Mouse (Mus musculus) spleen, postnatal 4 days (tissue): ENCODE measurements around the gene Dlgap1.

ENCODE experiments used
- DNase-seq, 2 experiments: peaks; one replicate each; pipeline ENCODE4 v3.0.0; 2022; ENCODE audit warnings: low spot score in 2 of 2

Dlgap1 gene

DNA sequence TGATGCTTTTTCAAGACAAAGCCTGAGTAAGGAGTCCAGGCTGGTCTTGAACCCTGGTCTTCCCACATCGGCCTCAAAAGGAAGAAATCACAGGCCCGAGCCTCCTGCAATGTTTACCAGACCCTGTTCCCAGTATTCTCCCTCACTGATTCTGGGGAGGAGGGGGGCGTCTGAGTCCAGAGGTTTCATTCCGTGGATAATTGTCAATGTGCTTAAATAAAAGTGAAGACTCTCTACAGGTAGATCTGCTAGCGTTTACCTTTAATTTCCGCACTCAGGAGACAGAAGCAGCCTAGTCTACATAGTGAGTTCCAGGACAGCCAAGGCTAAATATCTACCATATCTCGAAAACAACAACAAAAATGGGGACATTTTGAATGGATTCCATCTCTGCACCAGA, 785.8 kb downstream of the Dlgap1 start:
- no peak for DNase-seq

DNA sequence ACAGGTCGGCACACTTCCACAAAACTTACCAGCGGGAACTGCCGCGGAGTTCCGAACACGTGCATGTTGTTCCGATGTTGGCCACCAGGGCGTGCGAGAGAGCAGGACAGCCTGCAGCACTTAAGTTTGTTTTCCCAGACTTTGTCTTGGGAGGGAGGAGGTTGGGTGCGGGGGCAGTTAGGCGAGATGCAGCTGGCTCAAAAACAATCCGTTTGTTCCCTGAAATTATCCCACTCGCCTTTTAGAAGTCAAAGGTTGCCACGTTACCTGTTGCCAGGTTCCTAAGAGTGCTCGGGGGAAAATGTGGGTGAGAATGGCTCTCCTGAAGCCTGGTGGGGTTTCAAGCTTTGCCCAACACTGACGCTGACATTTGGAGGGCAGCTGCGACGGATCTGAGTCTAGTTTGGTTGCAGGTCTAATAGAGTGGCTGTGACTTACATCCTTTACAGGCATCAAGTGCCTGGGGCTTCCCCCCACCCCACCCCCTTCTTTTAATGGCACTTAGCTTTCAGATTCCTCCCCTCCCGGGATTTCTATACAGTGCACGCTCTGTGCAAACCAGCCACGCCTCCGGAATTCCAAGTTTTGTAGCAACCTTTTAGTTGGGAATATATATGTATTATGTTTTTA, 786.3 kb downstream of the Dlgap1 start:
- peak; percentile 70 to 90 for DNase-seq

DNA sequence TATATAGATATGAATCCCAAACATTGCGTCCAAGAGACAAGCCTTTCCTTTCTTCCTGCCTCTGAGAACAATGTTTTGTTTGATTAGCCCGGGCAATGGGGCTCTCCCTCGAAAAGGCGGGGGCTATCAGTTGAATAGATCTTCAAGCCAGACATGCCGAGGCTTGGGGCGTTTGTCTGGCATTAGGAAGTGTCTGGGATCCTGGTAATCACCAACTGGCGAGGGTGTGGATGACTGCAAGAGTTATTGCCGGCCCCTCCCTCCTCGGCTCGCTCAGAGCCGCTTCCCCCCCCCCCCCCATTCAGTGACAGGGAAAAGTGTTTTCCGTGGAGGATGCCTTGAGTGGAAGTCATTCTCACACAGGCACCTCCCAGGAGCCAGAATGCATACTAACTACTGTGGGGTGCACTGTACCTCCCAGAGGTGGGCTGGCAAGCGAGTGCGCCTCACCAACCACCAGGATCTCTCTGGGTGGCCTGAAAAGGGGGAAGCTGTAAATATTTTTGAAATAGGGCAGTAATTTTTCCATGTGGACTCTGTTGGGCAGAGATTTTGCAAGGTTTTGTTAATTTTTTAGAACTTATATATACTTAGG, 786.9 kb downstream of the Dlgap1 start:
- no peak for DNase-seq

DNA sequence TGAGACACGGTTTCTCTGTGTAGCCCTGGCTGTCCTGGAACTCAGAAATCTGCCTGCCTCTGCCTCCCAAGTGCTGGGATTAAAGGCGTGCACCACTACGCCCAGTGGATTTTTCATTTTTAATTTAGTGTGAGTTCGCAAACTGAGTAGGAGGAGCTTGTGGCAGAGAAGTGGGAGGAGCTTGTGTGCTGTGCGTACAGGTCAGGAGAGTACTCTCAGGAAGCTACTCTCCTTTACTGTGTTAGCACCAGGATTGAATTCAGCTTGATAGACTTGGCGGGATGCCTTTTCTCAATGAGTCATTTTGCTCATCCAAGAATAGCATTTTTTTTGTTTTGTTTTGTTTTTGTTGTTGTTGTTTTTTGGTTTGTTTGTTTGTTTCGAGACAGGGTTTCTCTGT, 793.1 kb downstream of the Dlgap1 start:
- no peak for DNase-seq

- DNase-seq: no peak
Observed at GRCm38 (mm10) chr17:70762634-70763033, 793.8 kb downstream of the Dlgap1 start.

GRCm38 (mm10) chr17:70765337-70765736, 796.5 kb downstream of the Dlgap1 start:
- no peak for DNase-seq

- no peak for DNase-seq
Observed at GRCm38 (mm10) chr17:70765976-70766375, 797.1 kb downstream of the Dlgap1 start.

GRCm38 (mm10) chr17:70772120-70772899, 803.4 kb downstream of the Dlgap1 start:
- no peak for DNase-seq

DNA sequence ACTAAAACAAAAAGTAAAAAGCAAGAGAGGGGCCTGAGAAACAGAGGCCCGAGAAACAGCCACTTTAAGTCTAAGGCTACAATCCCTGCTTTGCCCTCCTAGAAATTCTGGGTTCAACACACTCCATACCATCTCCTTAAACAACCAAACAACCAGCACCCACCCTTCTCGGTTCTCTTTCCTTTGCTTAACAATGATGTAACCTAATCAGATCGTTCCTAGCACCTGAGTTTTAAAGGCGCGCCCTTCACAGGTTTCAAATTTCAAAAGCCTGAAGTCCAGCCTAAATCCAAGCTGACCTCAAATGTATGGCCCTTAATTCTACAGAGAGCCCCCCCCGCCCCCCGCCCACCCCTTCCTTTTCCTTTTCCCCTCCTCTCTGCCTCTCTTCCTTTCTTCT, 810.9 kb downstream of the Dlgap1 start:
- DNase-seq: no peak

GRCm38 (mm10) chr17:70780726-70781689, 812.1 kb downstream of the Dlgap1 start:
- no peak for DNase-seq

GRCm38 (mm10) chr17:70783273-70783672, 814.4 kb downstream of the Dlgap1 start:
- no peak for DNase-seq

GRCm38 (mm10) chr17:70787366-70787765, 818.5 kb downstream of the Dlgap1 start:
- no peak for DNase-seq

GRCm38 (mm10) chr17:70790801-70791200, 821.9 kb downstream of the Dlgap1 start:
- no peak for DNase-seq

- DNase-seq: no peak
Observed at GRCm38 (mm10) chr17:70791596-70792275, 822.9 kb downstream of the Dlgap1 start.

DNA sequence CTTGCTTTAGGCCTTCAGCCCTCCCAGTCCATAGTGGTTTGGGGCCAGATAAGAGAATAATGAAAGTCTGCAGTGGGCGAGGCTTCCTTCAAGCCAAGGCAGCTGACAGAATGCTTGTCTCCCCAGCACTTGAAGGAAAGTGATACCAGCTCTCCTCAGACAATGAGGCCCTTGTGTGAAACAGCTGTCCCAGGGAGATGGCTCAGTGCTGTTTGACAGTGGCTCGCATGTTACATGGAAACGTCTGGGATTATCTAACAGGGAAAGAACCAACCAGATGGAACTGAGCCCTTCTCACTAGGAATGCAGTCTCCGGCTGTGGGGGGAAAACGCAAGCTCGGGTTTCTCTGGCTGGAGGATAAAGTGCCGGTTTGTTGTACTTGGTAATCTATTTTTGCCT, 825.4 kb downstream of the Dlgap1 start:
- no peak for DNase-seq

- DNase-seq: no peak
Observed at GRCm38 (mm10) chr17:70794722-70795121, 825.8 kb downstream of the Dlgap1 start.

GRCm38 (mm10) chr17:70795196-70795595, 826.3 kb downstream of the Dlgap1 start:
- no peak for DNase-seq

GRCm38 (mm10) chr17:70796940-70797772, 828.3 kb downstream of the Dlgap1 start:
- DNase-seq: no peak

DNA sequence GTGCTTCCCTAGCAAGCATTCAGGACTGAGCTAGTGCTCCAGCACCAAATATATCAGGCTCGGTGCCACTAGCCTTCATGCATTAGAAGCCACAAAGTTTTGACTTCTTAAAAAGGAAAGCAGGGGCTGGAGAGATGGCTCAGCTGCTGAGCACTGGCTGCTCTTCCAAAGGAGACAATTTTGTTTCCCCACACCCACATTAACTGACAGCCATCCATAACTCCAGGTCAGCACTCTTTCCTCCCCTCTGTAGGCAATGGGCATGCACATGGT, 828.8 kb downstream of the Dlgap1 start:
- DNase-seq: no peak

- no peak for DNase-seq
Observed at GRCm38 (mm10) chr17:70799266-70799665, 830.4 kb downstream of the Dlgap1 start.

DNA sequence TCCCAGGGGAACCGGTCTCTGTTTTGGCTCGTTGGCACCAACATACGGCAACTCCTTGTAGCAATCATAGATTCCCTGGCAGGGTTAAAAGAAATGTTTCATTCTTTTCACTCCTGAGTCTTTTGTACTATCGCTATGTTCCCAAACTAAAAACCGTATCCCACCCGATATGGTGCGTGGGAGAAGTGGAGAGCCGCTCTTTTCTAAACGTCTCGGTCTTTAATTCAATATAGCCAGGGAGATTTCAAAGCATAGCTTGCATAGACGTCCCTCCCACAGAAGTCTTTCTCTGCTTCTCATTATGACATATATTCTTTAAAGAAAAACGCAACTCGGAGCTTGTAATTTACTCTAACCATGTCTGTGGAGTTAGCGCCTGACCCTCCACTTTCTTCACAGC, 833.1 kb downstream of the Dlgap1 start:
- DNase-seq: no peak
